Mouse (Mus musculus) C2C12 (cell line): Measurements from ENCODE around the gene Arpc1a. TPM values are rescaled to one million over a fixed set of nuclear protein-coding genes. Genes with fewer than 3 reads are reported as not detected.
"Not testable (repeated sequence)": the region's sequence is repeated elsewhere in the genome, so short reads cannot be mapped to it uniquely, and the experiment has no call there.

Experiments used
- H3K27me3 ChIP-seq: one replicate; pipeline ENCODE4 v1.6.1; 2011; ENCODE audit not compliant: control insufficient read depth, insufficient read depth, insufficient read length
- H3K36me3 ChIP-seq: one replicate; pipeline ENCODE4 v1.6.1; 2011; ENCODE audit not compliant: control insufficient read depth, insufficient read depth
- H3K4me3 ChIP-seq: one replicate; pipeline ENCODE4 v1.5.1; 2011; ENCODE audit warnings: mild to moderate bottlenecking, control low read depth; ENCODE audit not compliant: poor library complexity, insufficient read depth, severe bottlenecking
- H3K79me2 ChIP-seq: one replicate; pipeline ENCODE4 v1.6.1; 2011; ENCODE audit not compliant: control insufficient read depth, insufficient read depth
- H3K79me3 ChIP-seq: one replicate; pipeline ENCODE4 v1.6.1; 2011; ENCODE audit warnings: low read depth, control low read depth
- H3ac ChIP-seq: one replicate; pipeline ENCODE3; 2011; ENCODE audit warnings: low read depth; ENCODE audit not compliant: control insufficient read depth, insufficient read length
- CEBPB ChIP-seq: IDR thresholded peaks from one replicate; pipeline ENCODE4 v1.6.1; 2011; ENCODE audit warnings: low read depth, mild to moderate bottlenecking, control low read depth, moderate library complexity
- CTCF ChIP-seq: IDR thresholded peaks from one replicate; pipeline ENCODE4 v1.5.1; 2011; ENCODE audit not compliant: control insufficient read depth, insufficient read depth, insufficient read length
- FOSL1 ChIP-seq: IDR thresholded peaks from one replicate; pipeline ENCODE4 v1.8.0; 2011; ENCODE audit warnings: mild to moderate bottlenecking, low read length; ENCODE audit not compliant: poor library complexity, insufficient read depth, severe bottlenecking
- MAX ChIP-seq: IDR thresholded peaks from one replicate; pipeline ENCODE4 v1.6.1; 2011; ENCODE audit warnings: mild to moderate bottlenecking, control low read depth
- MYOD1 ChIP-seq: IDR thresholded peaks from one replicate; pipeline ENCODE4 v1.6.1; 2011; ENCODE audit warnings: low read depth; ENCODE audit not compliant: control insufficient read depth, insufficient read length
- MYOG ChIP-seq: IDR thresholded peaks from one replicate; pipeline ENCODE4 v1.6.1; 2011; ENCODE audit not compliant: control insufficient read depth, insufficient read length; ENCODE audit errors: extremely low read depth
- USF1 ChIP-seq: IDR thresholded peaks from one replicate; pipeline ENCODE4 v1.6.1; 2011; ENCODE audit warnings: low read depth, mild to moderate bottlenecking, control low read depth, moderate library complexity
- polyA plus RNA-seq: library from polyadenylated mRNA; unstranded; fragments of >200 nt; fragmentation: generic; extraction: Trizol; gene quantifications from one replicate; pipeline ENCODE4 v1.2.1, GENCODE M21; 2012; ENCODE audit warnings: missing spikeins

The Arpc1a gene
- polyA plus RNA-seq, 1 experiment = 91.7 TPM

DNA sequence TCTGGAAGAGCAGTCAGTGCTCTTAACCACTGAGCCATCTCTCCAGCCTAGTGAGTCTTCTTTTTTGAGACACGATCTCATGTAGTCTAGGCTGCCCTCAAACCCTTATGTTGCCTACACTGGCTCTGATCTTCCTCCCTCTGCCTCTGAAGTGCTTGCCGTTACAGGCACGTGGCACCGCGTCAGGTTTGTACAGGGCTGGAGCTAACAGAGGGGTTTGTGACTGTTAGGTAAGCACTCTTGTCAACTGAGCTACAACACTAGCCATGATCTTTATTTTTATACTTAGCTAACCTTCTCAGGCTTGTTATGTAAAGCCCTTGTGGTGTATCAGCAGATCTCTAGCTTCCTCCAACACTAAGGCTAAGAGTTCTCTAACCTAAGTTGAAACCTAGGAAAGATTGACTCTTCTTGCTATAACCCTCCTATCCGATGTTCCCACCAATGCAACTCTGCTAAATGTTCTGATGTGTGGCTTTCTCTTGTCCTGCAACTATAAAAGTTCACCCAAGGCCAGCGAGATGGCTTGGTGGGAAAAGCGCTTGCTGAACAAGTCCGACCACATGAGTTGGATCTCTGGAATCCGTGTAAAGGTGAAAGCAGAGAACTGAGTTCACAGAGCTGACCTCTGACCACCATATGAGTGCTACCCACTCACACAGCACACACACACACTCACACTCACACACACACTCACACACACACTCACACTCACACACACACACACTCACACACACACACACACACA is 1.6 kb upstream of the Arpc1a start:
- Histone ChIP-seq H3K36me3 (no peaks in the 10 kb centered on the region), H3ac (no peak overlapping the region), H3K4me3 (no peak overlapping the region), H3K27me3 (peaks cover 15% of the 10 kb centered on the region), H3K79me2 (peaks cover 33% of the 10 kb centered on the region), H3K79me3 (peaks cover 28% of the 10 kb centered on the region)
- TF ChIP-seq MYOG (no peak), MYOD1 (no peak), USF1 (no peak), CTCF (no peak), CEBPB (no peak), MAX (no peak), FOSL1 (no peak)

DNA sequence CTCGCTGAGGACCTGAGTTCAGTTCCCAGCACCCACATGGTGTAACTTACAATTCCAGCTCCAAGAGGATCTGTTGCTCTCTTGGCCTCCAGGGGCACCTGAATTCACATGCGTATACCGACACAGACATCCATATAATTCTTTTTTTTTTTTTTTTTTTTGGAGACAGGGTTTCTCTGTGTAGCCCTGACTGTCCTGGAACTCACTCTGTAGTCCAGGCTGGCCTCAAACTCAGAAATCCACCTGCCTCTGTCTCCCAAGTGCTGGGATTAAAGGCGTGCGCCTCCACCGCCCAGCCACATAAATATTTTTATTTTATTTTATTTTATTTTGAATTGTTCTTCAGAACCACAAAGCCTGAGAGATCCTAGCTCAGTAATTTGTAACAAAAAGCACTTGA is 429 bp upstream of the Arpc1a start:
- peaks cover 37% of the 10 kb centered on the region for H3K79me3 ChIP-seq
- peaks cover 12% of the 10 kb centered on the region for H3K27me3 ChIP-seq
- H3K79me2 ChIP-seq = peaks cover 45% of the 10 kb centered on the region
- not testable (repeated sequence) for H3K4me3 ChIP-seq, H3K36me3 ChIP-seq
- peak overlapping the region; percentile 67 for H3ac ChIP-seq

DNA sequence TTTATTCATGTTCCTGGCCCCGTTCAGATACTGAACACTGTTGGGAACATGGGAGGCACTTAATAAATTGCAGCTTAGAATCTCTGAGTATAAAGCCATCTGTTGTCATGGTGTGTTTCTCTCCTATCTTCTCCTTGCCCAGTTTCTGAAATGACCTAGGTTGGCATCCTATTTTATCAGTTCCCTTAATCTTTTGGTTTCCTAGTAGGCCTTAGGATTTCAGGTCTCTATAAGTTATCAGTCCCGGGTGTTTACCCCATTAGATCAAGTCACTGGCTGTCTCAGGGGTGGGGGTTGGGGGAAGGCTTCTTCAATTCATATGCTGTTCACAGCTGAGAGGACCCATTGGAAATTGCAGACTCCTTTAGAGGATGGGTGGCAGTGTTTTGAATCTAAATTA is 1.2 kb downstream of the Arpc1a start:
- H3K27me3 ChIP-seq = no peaks in the 10 kb centered on the region

DNA sequence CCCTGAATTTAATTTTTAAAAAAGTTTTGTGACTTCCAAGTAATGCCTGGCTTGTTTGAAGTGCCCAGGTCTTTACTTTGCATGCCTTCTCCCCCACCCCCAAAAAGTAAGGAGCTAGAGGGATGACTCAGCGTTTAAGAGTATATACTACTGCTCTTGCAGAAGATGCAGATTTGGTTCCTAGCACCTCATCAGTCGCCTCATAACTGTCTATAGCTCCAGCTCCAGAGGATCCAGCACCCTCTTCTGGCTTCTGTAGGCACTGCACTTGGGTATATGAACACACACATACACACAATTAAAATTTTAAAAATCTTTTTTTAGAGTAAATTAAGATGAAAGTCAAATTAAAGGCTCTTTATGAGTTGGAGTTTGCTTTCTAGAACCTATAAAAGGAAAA is 4.6 kb downstream of the Arpc1a start:
- H3ac ChIP-seq = no peak overlapping the region
- no peak for TF ChIP-seq MYOD1
- no peak for TF ChIP-seq USF1
- no peak for TF ChIP-seq MAX
- TF ChIP-seq CTCF = no peak
- TF ChIP-seq FOSL1 = no peak
- no peak for TF ChIP-seq CEBPB
- no peak for TF ChIP-seq MYOG
- peaks cover 53% of the 10 kb centered on the region for H3K79me3 ChIP-seq
- no peak overlapping the region for H3K4me3 ChIP-seq
- H3K79me2 ChIP-seq = peaks cover 69% of the 10 kb centered on the region
- no peaks in the 10 kb centered on the region for H3K27me3 ChIP-seq
- peaks cover 29% of the 10 kb centered on the region for H3K36me3 ChIP-seq

More for the DNA sequence above, 1.2 kb downstream of the Arpc1a start:
- Histone ChIP-seq H3K4me3 (peak overlapping the region; percentile 55), H3K36me3 (peaks cover 7% of the 10 kb centered on the region), H3K79me3 (peaks cover 46% of the 10 kb centered on the region), H3K79me2 (peaks cover 61% of the 10 kb centered on the region), H3ac (no peak overlapping the region)
- no peak for TF ChIP-seq CEBPB
- TF ChIP-seq MYOG = no peak
- no peak for TF ChIP-seq CTCF
- no peak for TF ChIP-seq USF1
- no peak for TF ChIP-seq MAX
- TF ChIP-seq FOSL1 = no peak

DNA sequence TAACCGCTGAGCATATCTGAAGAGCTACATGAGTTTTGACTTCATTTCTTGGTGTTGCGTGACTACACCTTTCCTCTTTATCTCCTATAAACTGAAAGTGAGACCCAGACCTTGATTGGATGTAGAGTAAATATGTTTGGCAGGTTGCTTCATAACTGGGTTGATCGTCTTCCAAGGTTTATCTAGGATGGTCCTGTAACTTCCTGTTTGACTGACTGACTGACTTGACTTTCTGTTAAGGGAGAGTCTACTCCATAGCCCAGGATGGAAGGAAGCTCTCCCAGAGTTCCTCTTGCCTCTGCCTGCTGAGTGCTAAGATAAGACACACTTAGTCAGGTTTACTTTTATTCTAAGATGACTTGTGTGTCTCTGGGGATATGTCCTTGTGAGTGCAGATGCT is 6.2 kb downstream of the Arpc1a start:
- Histone ChIP-seq H3K79me3 (peaks cover 43% of the 10 kb centered on the region), H3K4me3 (no peak overlapping the region), H3K36me3 (peaks cover 41% of the 10 kb centered on the region), H3K27me3 (no peaks in the 10 kb centered on the region), H3K79me2 (peaks cover 58% of the 10 kb centered on the region), H3ac (no peak overlapping the region)
- TF ChIP-seq MAX (no peak), CEBPB (no peak), FOSL1 (no peak), USF1 (no peak), MYOG (no peak), MYOD1 (no peak), CTCF (no peak)

DNA sequence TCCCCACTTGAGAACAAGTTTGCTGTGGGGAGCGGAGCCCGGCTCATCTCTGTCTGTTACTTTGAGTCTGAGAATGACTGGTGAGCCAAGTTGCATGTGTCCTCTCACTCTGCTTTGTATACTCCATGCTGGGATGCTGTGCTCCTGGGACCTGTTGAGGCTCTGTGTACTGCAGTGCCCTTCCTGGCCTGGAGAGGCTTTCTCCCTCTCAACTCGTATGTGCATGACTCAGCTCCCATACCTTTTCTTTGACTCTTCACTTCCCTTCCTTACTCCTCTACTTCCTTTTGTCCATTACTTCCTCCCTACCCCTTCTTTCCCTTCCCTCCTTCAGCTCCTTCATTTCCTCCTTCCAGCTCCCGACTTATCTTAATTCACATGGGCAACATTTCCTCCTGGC is 12.6 kb downstream of the Arpc1a start:
- Histone ChIP-seq H3ac (no peak overlapping the region), H3K36me3 (peaks cover 81% of the 10 kb centered on the region), H3K27me3 (no peaks in the 10 kb centered on the region), H3K4me3 (no peak overlapping the region), H3K79me2 (no peaks in the 10 kb centered on the region), H3K79me3 (no peaks in the 10 kb centered on the region)
- TF ChIP-seq MYOG (no peak), FOSL1 (no peak), USF1 (no peak), CEBPB (no peak), MYOD1 (no peak), CTCF (no peak), MAX (no peak)
